Mouse (Mus musculus): ENCODE measurements at regions not wholly inside any gene's neighbourhood (a gene's known extent, or its start where the extent isn't known, plus 50 kb on each side); places are given as distances from the start of the nearest gene placed in this dataset.

DNA sequence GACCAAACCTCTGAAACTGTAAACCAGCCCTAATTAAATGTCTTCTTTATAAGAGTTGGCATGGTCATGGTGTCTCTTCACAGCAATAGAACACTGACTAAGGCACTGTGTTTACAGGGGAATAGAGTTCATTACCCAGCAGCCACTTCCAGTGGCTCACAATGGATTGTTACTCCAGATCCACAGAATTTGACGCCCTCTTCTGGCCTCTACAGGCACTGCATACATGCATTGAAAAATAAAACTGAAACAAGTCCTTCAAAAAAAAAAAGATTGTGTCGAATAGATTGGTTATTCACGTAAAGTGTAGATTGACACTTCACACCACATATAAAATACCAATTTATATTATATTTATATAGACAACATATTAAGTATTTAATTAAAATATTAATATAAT is 87.3 kb upstream of the Gjb5 start:
- no peak for TF ChIP-seq CTCF (IDR thresholded peaks at IDR 0.05; ENCODE audit: low read depth)
- no peak for TF ChIP-seq EP300 (IDR thresholded peaks at IDR 0.05; ENCODE audit: low read depth)
